ENCODE assay signal across 10 mouse cellular contexts in the genomic region with DNA sequence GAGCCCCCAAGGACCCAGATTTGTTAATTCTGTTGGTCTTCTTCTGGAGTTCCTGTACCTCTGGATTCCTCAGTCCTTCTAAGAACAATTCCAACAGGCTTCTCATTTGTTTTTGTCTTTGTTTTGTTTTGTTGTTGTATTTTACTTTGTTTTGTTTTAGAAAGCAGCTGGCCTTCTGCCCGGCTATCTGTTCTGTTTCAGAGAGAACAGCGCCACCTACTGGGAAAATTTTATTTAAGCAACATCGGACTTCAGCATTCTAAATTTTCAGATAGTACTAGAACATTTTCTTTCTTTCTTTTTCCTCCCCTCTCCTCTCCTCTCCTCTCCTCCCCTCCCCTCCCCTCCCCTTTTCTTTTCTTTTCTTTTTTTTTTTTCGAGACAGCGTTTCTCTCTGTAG.
DNase-seq lines count a peak whose midpoint lies in the region; ATAC-seq lines count a peak whose summit lies in the region.
"Had no signal": no experiment of that assay in that cellular context is flagged by ENCODE, and none has a peak within 500 bp of the region (broad histone marks: within the 10 kb centered on the region; RNA-seq: fewer than 3 reads in every experiment).

No protein-coding gene starts in this region.

- H3K9me3 ChIP-seq in hindbrain, embryonic 11.5 days (ENCODE audit: control insufficient read depth, low read length): no peaks in the 10 kb centered on the region
- no peaks in the 10 kb centered on the region for H3K9me3 ChIP-seq in hindbrain, embryonic 12.5 days (replicated peaks)
- H3K9me3 ChIP-seq in embryonic facial prominence, embryonic 10.5 days: no peaks in the 10 kb centered on the region
- H3K9me3 ChIP-seq: embryonic facial prominence, embryonic 12.5 days; limb, embryonic 13.5 days had no signal

- H3K36me3 ChIP-seq in hindbrain, embryonic 11.5 days (ENCODE audit: control insufficient read depth, insufficient read depth, low read length): no peaks in the 10 kb centered on the region
- no peaks in the 10 kb centered on the region for H3K36me3 ChIP-seq in hindbrain, embryonic 12.5 days
- no peaks in the 10 kb centered on the region for H3K36me3 ChIP-seq in embryonic facial prominence, embryonic 10.5 days (replicated peaks)
- H3K36me3 ChIP-seq: embryonic facial prominence, embryonic 12.5 days; limb, embryonic 13.5 days had no signal

- peak; percentile 84 for DNase-seq in hindbrain, embryonic 11.5 days (ENCODE audit: low spot score)
- DNase-seq in 416B (ENCODE audit: low read depth) (peak; percentile 79), NIH3T3 (ENCODE audit: low read depth) (peak; percentile 86)
- DNase-seq in embryonic facial prominence, embryonic 10.5 days (ENCODE audit: low spot score): peak; percentile 25
- DNase-seq in left cerebral cortex, postnatal 4 days: peak; percentile 53
- peak; percentile 38 to 55 for DNase-seq in right cerebral cortex, postnatal 10 days (ENCODE audit: low spot score in 2 of 2)
- DNase-seq in ovary, postnatal 10 days (ENCODE audit: low spot score): no peak

- intact Hi-C loops in left cerebral cortex, postnatal 4 days (cut with DNase I): no loop called here

- no peak overlapping the region for H3K4me3 ChIP-seq in hindbrain, embryonic 11.5 days (ENCODE audit: low read depth, low read length)
- no peak overlapping the region for H3K4me3 ChIP-seq in hindbrain, embryonic 12.5 days
- H3K4me3 ChIP-seq in embryonic facial prominence, embryonic 10.5 days: no peak overlapping the region
- H3K4me3 ChIP-seq: embryonic facial prominence, embryonic 12.5 days; limb, embryonic 13.5 days had no signal

- no peak overlapping the region for H3K27ac ChIP-seq in hindbrain, embryonic 11.5 days (ENCODE audit: low read depth, low read length)
- no peak overlapping the region for H3K27ac ChIP-seq in hindbrain, embryonic 12.5 days
- H3K27ac ChIP-seq in embryonic facial prominence, embryonic 10.5 days (replicated peaks): peak overlapping the region; percentile 51; the same call in 1 of the 2 replicates
- H3K27ac ChIP-seq: embryonic facial prominence, embryonic 12.5 days; limb, embryonic 13.5 days had no signal

- no peak overlapping the region for H3K9ac ChIP-seq in hindbrain, embryonic 11.5 days (ENCODE audit: low read depth, low read length)
- no peak overlapping the region for H3K9ac ChIP-seq in hindbrain, embryonic 12.5 days
- H3K9ac ChIP-seq: embryonic facial prominence, embryonic 12.5 days; limb, embryonic 13.5 days had no signal

- no peaks in the 10 kb centered on the region for H3K4me1 ChIP-seq in hindbrain, embryonic 11.5 days (replicated peaks; ENCODE audit: control insufficient read depth, insufficient read depth, low read length)
- H3K4me1 ChIP-seq in hindbrain, embryonic 12.5 days: no peaks in the 10 kb centered on the region
- 0 out of 2 replicates have a peak, but pooled peaks cover 3% of the 10 kb centered on the region for H3K4me1 ChIP-seq in embryonic facial prominence, embryonic 10.5 days
- H3K4me1 ChIP-seq: embryonic facial prominence, embryonic 12.5 days had no signal

- no peak overlapping the region for H3K4me2 ChIP-seq in hindbrain, embryonic 11.5 days (replicated peaks; ENCODE audit: low read depth, low read length)
- H3K4me2 ChIP-seq in hindbrain, embryonic 12.5 days (replicated peaks): no peak overlapping the region
- H3K4me2 ChIP-seq: embryonic facial prominence, embryonic 12.5 days; limb, embryonic 13.5 days had no signal

- no peaks in the 10 kb centered on the region for H3K27me3 ChIP-seq in hindbrain, embryonic 11.5 days (ENCODE audit: control insufficient read depth, insufficient read depth, low read length)
- H3K27me3 ChIP-seq in hindbrain, embryonic 12.5 days: no peaks in the 10 kb centered on the region
- H3K27me3 ChIP-seq in embryonic facial prominence, embryonic 10.5 days (replicated peaks; ENCODE audit: low read depth, poor library complexity, severe bottlenecking): no peaks in the 10 kb centered on the region
- H3K27me3 ChIP-seq: embryonic facial prominence, embryonic 12.5 days; limb, embryonic 13.5 days had no signal

- 7% methylated on average over 3 of the region's 5 CpGs for WGBS in hindbrain, embryonic 11.5 days
- 5% methylated on average over 3 of the region's 5 CpGs for WGBS in hindbrain, embryonic 12.5 days
- WGBS in embryonic facial prominence, embryonic 10.5 days: 4% methylated on average over 3 of the region's 5 CpGs

- no peak for ATAC-seq in hindbrain, embryonic 11.5 days (ENCODE audit: low FRiP score)
- ATAC-seq in hindbrain, embryonic 12.5 days (ENCODE audit: low FRiP score): no peak
